Mouse (Mus musculus) right cerebral cortex, postnatal 4 days (tissue): ENCODE measurements around the gene Olfr740.

ENCODE experiments used
- DNase-seq: peaks from one replicate; pipeline ENCODE4 v3.0.0-alpha.2; 2022

Gene Olfr740

GRCm38 (mm10) chr14:50445245-50445644 is at the start of gene Olfr740:
Gene Olfr740 (plus strand): TSS chr14:50445545.
- DNase-seq, result no peak

GRCm38 (mm10) chr14:50407268-50407667 is 38.1 kb upstream of the Olfr740 start, which contains the start of gene Olfr738:
Gene Olfr738 (plus strand): TSS chr14:50407568.
- no peak for DNase-seq

- DNase-seq, result no peak
These were observed 27.0 kb upstream of the Olfr740 start, which contains the start of gene Olfr739 for GRCm38 (mm10) chr14:50418326-50418725. Gene Olfr739 (plus strand): TSS chr14:50418626.

DNA sequence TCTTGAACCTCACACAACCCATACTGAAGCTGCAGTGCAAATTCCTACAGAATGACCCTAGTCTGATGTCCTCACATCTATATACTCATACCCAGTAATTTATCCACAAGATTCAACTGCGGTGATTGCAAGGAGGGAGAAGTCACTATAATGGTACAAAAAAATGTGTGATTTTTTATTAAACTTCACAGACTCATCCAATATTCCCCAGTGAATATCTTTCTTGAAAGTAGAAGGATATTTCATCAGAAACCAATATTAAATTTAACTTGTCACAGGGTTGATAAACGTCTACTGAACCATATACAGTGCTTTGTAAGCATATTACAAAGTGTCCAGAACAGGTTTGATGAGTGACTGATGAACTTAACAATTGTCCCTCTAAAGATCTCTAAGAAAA is 27.1 kb downstream of the Olfr740 start, which contains the start of gene Olfr741:
TSS of gene Olfr741 (plus strand) at position 301 of the 400 bp plus-strand sequence.
- no peak for DNase-seq

DNA sequence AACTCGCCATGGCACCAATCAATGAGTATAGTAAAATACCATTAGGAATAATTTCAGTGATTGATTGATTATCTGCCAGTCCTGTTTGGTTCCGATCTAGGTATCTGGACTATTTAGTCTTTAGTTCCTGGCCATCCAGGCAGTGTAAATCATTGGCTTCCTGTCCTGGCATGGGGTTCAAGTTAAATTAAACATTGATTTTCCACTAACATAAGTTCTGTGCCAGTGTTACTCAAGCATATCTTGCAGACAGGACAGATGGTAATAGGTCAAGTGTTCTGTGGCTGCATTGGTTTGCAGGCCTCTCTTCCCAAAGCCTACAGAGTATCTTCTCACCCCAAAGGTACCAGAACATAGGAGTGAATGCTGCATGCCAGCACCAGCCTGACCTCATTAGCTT is 33.1 kb downstream of the Olfr740 start:
- DNase-seq, result no peak

DNA sequence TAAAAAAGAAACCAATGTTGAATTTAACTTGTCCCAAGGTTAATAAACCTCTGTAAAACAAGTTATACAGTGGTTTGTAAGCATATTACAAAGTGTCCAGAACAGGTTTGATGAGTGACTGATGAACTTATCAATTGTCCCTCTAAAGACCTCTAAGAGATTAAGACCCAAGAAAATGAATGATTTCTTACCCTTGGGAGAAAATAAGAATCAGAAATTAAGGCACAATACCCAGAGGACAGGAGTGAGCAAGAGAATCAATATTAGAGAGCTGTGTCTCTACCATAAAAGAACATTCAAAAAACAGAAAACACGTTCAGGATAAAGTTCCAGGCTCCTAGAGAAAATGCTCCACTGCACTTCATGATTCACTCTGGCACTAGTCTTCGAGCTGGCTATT is 58.0 kb downstream of the Olfr740 start, which contains the start of gene Olfr742:
TSS of gene Olfr742 (plus strand) at position 301 of the 400 bp plus-strand sequence.
- DNase-seq, result no peak
